Mouse (Mus musculus) left cerebral cortex, postnatal 10 days (tissue): Measurements from ENCODE around the gene Ccnb3. TPM values are rescaled to one million over a fixed set of nuclear protein-coding genes. Genes with fewer than 3 reads are reported as not detected.
"Not testable (repeated sequence)": the region's sequence is repeated elsewhere in the genome, so short reads cannot be mapped to it uniquely, and the experiment has no call there.

Experiments
- DNase-seq, 2 experiments: peaks; one replicate each; pipeline ENCODE4 v3.0.0; 2021 to 2022; ENCODE audit warnings: low spot score in 2 of 2, mixed read lengths in 1 of 2; ENCODE audit errors: extremely low spot score in 1 of 2
- intact Hi-C: fragments of 180-260 bp; cut with DNase I; formaldehyde crosslinking; loops from one replicate; pipeline ENCODE4 v1.15.1; 2025
- total RNA-seq, 2 experiments: library from RNA; stranded (reverse); gene quantifications; 2 replicates each; pipeline ENCODE4 v1.2.3; 2021

The Ccnb3 gene
- not detected for total RNA-seq

GRCm38 (mm10) chrX:7041519-7041918, at the start of gene Ccnb3:
Ccnb3 (minus strand) TSS chrX:7041619.
- intact Hi-C loops = no loop called here
- no peak for DNase-seq

GRCm38 (mm10) chrX:7090323-7090722, 48.9 kb upstream of the Ccnb3 start:
- no peak for DNase-seq
- intact Hi-C loops = no loop called here

GRCm38 (mm10) chrX:7085878-7086277, 44.5 kb upstream of the Ccnb3 start:
- intact Hi-C loops = no loop called here
- DNase-seq = no peak

- no peak for DNase-seq
These were observed 38.5 kb upstream of the Ccnb3 start for GRCm38 (mm10) chrX:7079820-7080429.

GRCm38 (mm10) chrX:7068002-7068401, 26.6 kb upstream of the Ccnb3 start:
- intact Hi-C loops = no loop called here

More at GRCm38 (mm10) chrX:7079820-7080429, 38.5 kb upstream of the Ccnb3 start:
- intact Hi-C loops = no loop called here

GRCm38 (mm10) chrX:7067219-7067618, 25.8 kb upstream of the Ccnb3 start, which contains the start of gene Akap4:
Akap4 (plus strand) TSS chrX:7067519.
- intact Hi-C loops = no loop called here
- DNase-seq = no peak

More at GRCm38 (mm10) chrX:7068002-7068401, 26.6 kb upstream of the Ccnb3 start:
- no peak for DNase-seq

- no peak for DNase-seq
- intact Hi-C loops = no loop called here
These were observed 22.7 kb upstream of the Ccnb3 start for GRCm38 (mm10) chrX:7064109-7064508.

- no peak for DNase-seq
- intact Hi-C loops = no loop called here
These were observed 16.2 kb upstream of the Ccnb3 start for GRCm38 (mm10) chrX:7057634-7058033.

- no peak for DNase-seq
- intact Hi-C loops = no loop called here
These were observed 15.6 kb upstream of the Ccnb3 start for GRCm38 (mm10) chrX:7057056-7057455.

GRCm38 (mm10) chrX:6983916-6984315, 57.5 kb downstream of the Ccnb3 start:
- intact Hi-C loops, DNase-seq: not testable (repeated sequence)

GRCm38 (mm10) chrX:6971956-6972355, 69.5 kb downstream of the Ccnb3 start:
- DNase-seq = no peak
- intact Hi-C loops = no loop called here

- intact Hi-C loops = no loop called here
- no peak for DNase-seq
These were observed 72.8 kb downstream of the Ccnb3 start for GRCm38 (mm10) chrX:6968598-6968997.

Other genes starting within 250 kb of the Ccnb3 start
- gene Akap4, start 25.9 kb upstream of the Ccnb3 start, total RNA-seq = not detected